Mouse (Mus musculus) kidney, postnatal 4 days (tissue): ENCODE data around the gene Tle4.

Experiments used
- DNase-seq, 2 experiments: peaks; one replicate each; pipeline ENCODE4 v3.0.0; 2021; ENCODE audit warnings: mixed read lengths in 2 of 2

Tle4 gene

DNA sequence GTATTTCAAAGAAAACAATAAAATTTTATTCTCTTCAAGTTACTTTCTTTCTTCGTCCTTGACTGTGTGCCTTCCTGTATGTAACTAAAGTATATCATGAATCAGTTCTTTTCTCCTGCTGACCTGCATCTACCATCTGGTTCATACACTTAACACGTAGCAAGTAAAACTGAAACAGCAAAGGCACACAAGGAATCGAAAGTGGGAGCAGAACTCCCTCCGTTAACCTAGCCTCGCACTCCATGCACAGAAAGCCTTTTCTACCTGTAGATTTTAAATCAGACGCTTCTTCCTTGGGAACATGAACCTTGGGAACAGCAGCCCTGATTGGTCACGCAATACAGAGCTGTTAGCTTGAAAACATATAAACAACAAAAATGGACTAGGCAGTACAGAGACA is 78.7 kb downstream of the Tle4 start:
- no peak for DNase-seq

- DNase-seq = no peak
These were observed 79.3 kb downstream of the Tle4 start for GRCm38 (mm10) chr19:14518438-14519044.

- DNase-seq = no peak
These were observed 81.4 kb downstream of the Tle4 start for GRCm38 (mm10) chr19:14516420-14516819.

DNA sequence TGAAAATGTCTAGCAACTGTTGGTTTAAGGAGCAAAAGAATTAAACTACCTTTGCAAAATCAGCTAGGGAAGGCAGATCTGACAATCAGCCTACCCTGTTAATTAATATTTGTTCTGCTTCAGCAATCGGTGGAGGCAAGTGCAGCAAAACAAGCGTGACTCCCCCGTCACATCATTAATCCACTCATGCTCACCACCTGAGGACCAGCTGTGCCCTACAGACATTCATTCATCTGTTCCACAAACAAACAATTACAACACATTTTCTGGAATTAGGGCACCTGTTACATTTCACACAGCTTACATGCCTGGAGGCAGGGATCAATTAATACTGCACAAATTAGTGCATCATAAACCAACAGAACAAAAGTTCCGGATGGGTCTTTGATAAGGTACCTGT is 89.0 kb downstream of the Tle4 start:
- DNase-seq = peak; percentile 13 to 33

DNA sequence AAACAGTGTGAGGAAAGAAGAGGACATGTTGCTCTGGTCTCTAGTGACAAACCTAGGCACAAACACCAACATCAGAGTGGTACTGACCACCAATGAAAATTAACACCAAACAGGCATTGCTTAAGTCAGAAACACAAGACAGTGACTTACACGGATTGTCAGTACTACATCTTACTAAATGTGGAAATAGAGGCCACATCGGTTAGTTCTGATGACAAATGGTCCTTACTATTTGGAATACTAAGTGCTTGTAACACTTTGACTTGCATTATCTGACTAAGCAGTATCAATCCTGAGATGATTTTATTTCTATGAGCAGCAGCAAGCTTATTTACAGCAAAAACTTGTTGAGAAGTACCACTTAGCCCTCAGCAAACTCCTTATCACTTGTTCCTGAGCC is 89.9 kb downstream of the Tle4 start:
- DNase-seq = no peak

- no peak for DNase-seq
These were observed 90.8 kb downstream of the Tle4 start for GRCm38 (mm10) chr19:14506875-14507670.

DNA sequence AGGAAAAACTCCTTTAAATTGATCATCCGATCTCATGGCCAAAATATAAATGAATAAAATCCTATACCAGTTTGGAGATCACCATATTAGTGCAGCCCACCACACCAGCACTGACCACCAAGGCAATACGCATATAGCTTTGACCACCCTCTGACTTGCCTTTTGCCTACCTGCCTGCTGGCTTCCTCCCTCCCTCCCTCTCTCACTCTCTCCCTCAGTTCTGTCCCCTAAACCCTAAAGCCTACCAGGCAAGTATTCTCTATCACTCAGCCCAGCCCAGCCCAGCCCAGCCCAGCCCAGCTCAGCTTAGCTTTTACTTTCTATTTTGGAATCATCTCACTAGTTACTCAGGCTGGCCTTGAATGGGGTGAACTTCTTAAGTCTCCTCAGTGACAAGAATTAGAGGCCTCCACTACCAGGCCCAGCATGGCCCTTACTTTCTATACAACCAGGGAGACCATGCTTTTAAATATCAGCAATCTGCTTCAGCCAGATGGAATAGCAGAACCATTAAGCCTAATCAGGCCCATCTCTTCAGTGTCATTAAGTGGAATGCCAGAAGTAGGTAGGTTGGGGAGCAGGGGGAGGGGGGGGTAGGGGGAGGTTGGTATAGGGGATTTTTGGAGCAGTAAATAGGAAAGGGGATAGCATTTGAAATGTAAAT is 91.8 kb downstream of the Tle4 start:
- no peak for DNase-seq

DNA sequence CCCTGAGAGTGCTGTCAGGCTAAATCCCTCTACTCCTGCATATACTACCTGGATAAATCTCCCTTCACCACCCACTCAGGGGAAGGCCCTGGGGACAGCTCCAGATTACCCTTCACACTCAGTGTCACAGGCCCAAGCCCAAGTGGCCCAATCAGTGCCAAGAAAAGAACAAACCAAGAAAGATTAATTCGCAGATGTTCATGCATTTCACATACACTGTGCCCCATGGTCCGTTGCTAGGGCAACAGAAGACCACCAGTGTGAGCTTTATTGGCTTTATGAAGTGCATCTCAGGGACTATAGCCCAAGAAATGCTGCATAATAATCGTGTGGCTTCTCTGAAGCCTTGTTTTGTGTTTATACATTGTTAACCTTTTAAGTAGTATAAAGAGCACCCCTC is 92.5 kb downstream of the Tle4 start:
- no peak for DNase-seq

GRCm38 (mm10) chr19:14503862-14504261 is 94.0 kb downstream of the Tle4 start:
- no peak for DNase-seq

DNA sequence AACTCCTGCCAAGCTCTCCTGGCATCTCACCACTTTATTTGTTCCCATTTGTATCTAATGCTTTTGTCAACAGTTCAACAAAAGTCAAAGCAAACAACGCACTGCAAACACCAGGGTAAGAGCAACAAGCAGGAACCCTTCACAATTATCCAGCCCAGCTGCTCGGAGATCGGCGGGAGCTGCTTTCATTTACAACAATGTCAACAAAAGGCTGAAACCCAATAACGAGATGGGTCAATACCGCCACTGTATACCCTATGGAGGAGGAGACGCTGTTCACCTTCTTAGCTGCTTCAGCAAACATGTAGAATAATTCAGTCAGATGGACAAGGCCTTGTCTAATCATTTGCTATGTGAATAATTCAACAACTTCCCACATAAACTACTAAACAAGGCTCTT is 95.6 kb downstream of the Tle4 start:
- DNase-seq = peak; percentile 15 to 34

GRCm38 (mm10) chr19:14499835-14500425 is 97.9 kb downstream of the Tle4 start:
- peak in 1 of 2 experiments; percentile 21 for DNase-seq

DNA sequence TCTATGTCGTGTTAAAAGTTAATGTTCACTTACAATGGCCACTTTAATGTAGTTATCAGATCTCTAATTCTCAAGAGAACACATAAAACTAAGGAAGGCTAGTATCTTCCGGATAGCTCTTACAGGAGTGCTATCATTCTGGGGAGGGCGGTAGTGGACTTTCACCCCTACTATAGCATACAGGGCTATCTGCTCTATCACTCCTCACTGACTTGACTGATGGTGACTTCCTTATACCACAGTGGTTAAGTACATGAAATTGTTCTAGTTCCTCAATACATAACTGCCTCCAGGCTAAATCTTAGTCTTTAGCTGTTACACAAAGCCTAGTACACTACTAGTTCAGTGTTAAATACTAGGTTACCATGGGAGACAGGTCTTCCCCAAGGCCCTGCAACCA is 104.8 kb downstream of the Tle4 start:
- no peak for DNase-seq

DNA sequence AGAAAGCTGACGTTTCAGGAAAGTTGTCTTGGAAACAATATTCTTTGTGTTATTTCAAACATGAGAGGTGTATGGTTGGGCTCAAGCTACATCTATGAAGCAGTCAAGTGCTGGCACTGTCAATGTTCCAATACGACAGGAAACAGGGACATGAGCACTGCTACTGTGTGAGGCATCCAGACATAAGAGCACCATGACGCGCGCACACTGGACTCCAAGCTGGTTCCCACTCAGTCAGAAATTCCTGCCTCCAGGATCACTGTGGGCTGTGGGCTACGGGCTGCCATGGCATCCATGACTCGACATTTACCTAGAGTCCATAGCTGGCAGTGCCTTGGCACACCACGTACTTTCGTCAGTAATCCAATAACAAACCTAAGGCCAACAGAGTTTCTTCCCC is 110.7 kb downstream of the Tle4 start:
- DNase-seq = no peak

GRCm38 (mm10) chr19:14485176-14485575 is 112.7 kb downstream of the Tle4 start:
- DNase-seq = no peak

GRCm38 (mm10) chr19:14482562-14483138 is 115.2 kb downstream of the Tle4 start:
- DNase-seq = no peak

- DNase-seq = no peak
These were observed 115.9 kb downstream of the Tle4 start for GRCm38 (mm10) chr19:14481796-14482561.

GRCm38 (mm10) chr19:14479711-14480110 is 118.1 kb downstream of the Tle4 start:
- peak in 1 of 2 experiments; percentile 28 for DNase-seq

GRCm38 (mm10) chr19:14469325-14469724 is 128.5 kb downstream of the Tle4 start:
- DNase-seq = no peak

DNA sequence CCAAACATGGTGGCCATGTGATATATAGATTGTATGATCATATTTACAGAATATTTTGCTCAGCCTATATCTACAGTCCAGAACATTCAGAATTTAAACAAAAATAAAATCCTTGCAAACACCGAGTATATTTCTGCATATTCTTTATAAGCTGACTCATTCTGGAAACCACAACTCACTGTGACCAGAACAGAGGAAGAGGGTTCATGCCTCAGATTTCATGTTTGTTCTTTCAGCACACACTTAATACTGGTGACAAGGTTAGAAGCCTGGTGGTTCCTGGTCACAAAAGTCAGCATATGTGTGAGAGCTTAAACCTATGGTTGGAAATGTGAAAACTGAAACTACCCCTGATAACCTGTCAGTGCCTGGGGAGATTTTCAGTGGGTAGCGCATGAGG is 129.1 kb downstream of the Tle4 start:
- DNase-seq = no peak

GRCm38 (mm10) chr19:14466020-14466419 is 131.8 kb downstream of the Tle4 start:
- DNase-seq = no peak

GRCm38 (mm10) chr19:14463281-14464079 is 134.4 kb downstream of the Tle4 start:
- no peak for DNase-seq

- DNase-seq = no peak
These were observed 144.4 kb downstream of the Tle4 start for GRCm38 (mm10) chr19:14453486-14453885.
